Mouse (Mus musculus) forebrain, postnatal 0 days (tissue): ENCODE results near the gene Flywch2. TPM values are rescaled to one million over a fixed set of nuclear protein-coding genes. Genes with fewer than 3 reads are reported as not detected.
A peak's percentile ranks its signal among the peaks of the same experiment; 100 is the strongest.

ENCODE experiments used
- ATAC-seq: fragments of 200-750 bp; cut with Nextera tagmentation; 2 replicates; pipeline ENCODE4 v1.8.0; 2017; ENCODE audit warnings: mild to moderate bottlenecking, moderate library complexity
- DNase-seq: peaks from one replicate; pipeline ENCODE4 v3.0.0-alpha.2; 2015
- H3K27ac ChIP-seq: fragments of 300-500 bp; sonication (generic); 2 replicates; pipeline ENCODE4 v1.5.1; 2014; ENCODE audit warnings: low read depth, mild to moderate bottlenecking, antibody characterized with exemption, low read length, moderate library complexity, mixed read lengths
- H3K27me3 ChIP-seq: fragments of 300-500 bp; sonication (generic); 2 replicates; pipeline ENCODE4 v1.6.1; 2014; ENCODE audit warnings: mild to moderate bottlenecking, low read length, mixed read lengths; ENCODE audit not compliant: insufficient read depth
- H3K36me3 ChIP-seq: fragments of 300-500 bp; sonication (generic); 2 replicates; pipeline ENCODE4 v1.6.1; 2014; ENCODE audit warnings: mild to moderate bottlenecking, moderate library complexity; ENCODE audit not compliant: insufficient read depth
- H3K4me1 ChIP-seq: fragments of 300-500 bp; sonication (generic); 2 replicates; pipeline ENCODE4 v1.6.1; 2014; ENCODE audit warnings: antibody characterized with exemption; ENCODE audit not compliant: insufficient read depth
- H3K4me2 ChIP-seq: fragments of 300-500 bp; sonication (generic); 2 replicates; pipeline ENCODE4 v1.6.1; 2014; ENCODE audit warnings: low read depth, mild to moderate bottlenecking, moderate library complexity
- H3K4me3 ChIP-seq: fragments of 300-500 bp; sonication (generic); 2 replicates; pipeline ENCODE4 v1.5.1; 2014; ENCODE audit warnings: low read depth, low read length, mixed read lengths
- H3K9ac ChIP-seq: fragments of 300-500 bp; sonication (generic); 2 replicates; pipeline ENCODE4 v1.6.1; 2014; ENCODE audit warnings: mild to moderate bottlenecking
- H3K9me3 ChIP-seq: fragments of 300-500 bp; sonication (generic); 2 replicates; pipeline ENCODE4 v1.6.1; 2016; ENCODE audit warnings: low read length
- CTCF ChIP-seq: sonication (generic); IDR thresholded peaks from 2 replicates; pipeline ENCODE4 v1.5.1; 2016; ENCODE audit warnings: antibody characterized with exemption, control low read depth, low read depth
- WGBS: fragments of 180-500 bp; shearing (Covaris S2); extraction: QIAGEN DNeasy Blood & Tissue Kit; methylation state at CpG from one replicate; pipeline ENCODE4 v1.1.7; 2014; 5-methylcytosine and 5-hydroxymethylcytosine counted together
- polyA plus RNA-seq: library from polyadenylated mRNA; unstranded; fragments of >200 nt; fragmentation: Nextera tagmentation; extraction: Ambion mirVana; gene quantifications from 2 replicates; pipeline ENCODE4 v1.2.1, GENCODE M21; 2015
- total RNA-seq: library from RNA; depleted of rRNA; stranded (reverse); fragments of >200 nt; gene quantifications from 2 replicates; pipeline ENCODE4 v1.2.3, GENCODE M21; 2014

Flywch2 gene
- total and polyA plus RNA-seq, 2 experiments from 2014 or later = 55.0 to 77.4 TPM

DNA sequence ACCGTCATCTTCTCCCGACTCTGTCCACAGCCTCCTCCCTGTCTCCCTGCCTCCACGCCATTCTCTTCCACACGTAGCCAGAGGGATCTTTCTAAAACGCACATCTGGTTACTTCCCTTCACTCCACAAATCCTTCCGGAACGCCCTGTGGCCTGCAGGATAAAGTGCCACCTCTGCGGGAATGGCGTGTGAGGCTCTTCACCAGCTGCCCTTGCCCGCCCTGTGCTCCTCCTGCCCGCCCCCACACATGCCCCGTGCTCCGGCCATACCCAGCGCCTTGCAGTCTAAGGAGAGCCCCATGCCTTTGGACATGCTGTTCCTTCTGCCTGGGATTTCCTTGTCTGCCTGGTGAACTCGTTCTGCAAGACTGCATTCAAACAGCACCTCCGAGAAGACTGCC is 37.1 kb upstream of the Flywch2 start:
- Histone ChIP-seq H3K4me1 (peaks cover 8% of the 10 kb centered on the region), H3K9ac (no peak overlapping the region), H3K4me3 (no peak overlapping the region), H3K9me3 (peaks cover 10% of the 10 kb centered on the region), H3K4me2 (no peak overlapping the region), H3K36me3 (peaks cover 84% of the 10 kb centered on the region), H3K27me3 (no peaks in the 10 kb centered on the region), H3K27ac (no peak overlapping the region)
- whole genome bisulfite sequencing = 85% methylated on average over 16 of the region's 16 CpGs
- no peak; the same call in 1 of the 2 replicates for ATAC-seq
- TF ChIP-seq CTCF = no peak
- no peak for DNase-seq

DNA sequence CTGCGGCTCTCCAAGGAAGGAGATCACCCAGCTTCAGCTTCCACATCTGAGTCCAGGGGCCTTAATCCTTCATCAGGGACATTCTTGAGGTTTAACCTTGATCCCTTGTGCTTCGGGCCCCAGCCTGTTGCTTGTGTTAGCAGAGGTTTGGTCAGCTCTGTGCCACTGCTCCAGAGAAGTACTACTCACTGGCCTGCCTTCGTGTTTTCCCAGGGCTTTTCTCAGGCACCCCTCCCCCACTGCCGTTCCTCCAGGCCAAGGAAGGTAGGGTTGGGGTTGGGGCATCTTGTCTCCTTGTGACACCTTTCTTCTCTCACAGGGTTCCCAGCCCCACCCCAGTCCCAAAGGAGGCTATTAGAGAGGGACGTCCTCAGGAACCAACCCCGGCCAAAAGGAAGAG is 36.2 kb upstream of the Flywch2 start:
- ATAC-seq = no peak
- Histone ChIP-seq H3K4me2 (no peak overlapping the region), H3K4me1 (no peaks in the 10 kb centered on the region), H3K9ac (no peak overlapping the region), H3K4me3 (no peak overlapping the region), H3K27me3 (no peaks in the 10 kb centered on the region), H3K9me3 (peaks cover 10% of the 10 kb centered on the region), H3K27ac (no peak overlapping the region), H3K36me3 (peaks cover 93% of the 10 kb centered on the region)
- no peak for DNase-seq
- WGBS = 82% methylated on average over 6 of the region's 6 CpGs
- TF ChIP-seq CTCF = no peak

DNA sequence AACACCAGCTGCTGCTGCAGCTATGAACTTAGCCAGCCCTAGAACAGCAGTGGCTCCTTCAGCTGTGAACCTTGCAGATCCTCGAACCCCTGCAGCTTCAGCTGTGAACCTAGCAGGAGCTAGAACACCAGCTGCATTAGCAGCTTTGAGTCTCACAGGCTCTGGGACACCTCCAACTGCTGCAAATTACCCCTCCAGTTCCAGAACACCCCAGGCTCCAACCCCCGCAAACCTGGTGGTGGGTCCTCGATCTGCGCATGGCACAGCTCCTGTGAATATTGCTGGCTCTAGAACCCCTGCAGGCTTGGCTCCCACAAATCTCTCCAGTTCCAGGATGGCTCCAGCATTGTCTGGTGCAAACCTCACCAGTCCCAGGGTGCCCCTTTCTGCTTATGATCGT is 34.9 kb upstream of the Flywch2 start:
- no peak overlapping the region for H3K9ac ChIP-seq
- H3K4me3 ChIP-seq = no peak overlapping the region
- no peak for TF ChIP-seq CTCF
- no peaks in the 10 kb centered on the region for H3K27me3 ChIP-seq
- DNase-seq (no peak), ATAC-seq (no peak)
- H3K4me1 ChIP-seq = no peaks in the 10 kb centered on the region
- no peak overlapping the region for H3K27ac ChIP-seq
- WGBS = over 99% methylated on average over 5 of the region's 5 CpGs
- peaks cover 98% of the 10 kb centered on the region for H3K36me3 ChIP-seq
- H3K9me3 ChIP-seq = peaks cover 13% of the 10 kb centered on the region
- H3K4me2 ChIP-seq = no peak overlapping the region

DNA sequence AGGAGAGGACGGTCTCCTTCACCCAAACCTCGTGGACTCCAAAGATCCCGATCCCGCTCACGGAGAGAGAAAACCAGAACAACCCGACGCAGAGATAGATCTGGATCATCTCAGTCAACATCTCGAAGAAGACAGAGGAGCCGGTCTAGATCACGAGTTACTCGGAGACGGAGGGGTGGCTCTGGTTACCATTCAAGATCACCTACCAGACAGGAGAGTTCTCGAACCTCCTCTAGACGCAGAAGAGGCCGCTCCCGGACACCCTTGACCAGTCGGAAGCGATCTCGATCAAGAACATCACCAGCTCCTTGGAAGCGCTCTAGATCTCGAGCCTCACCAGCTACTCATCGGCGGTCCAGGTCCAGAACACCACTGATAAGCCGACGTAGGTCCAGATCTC is 33.4 kb upstream of the Flywch2 start:
- no peak overlapping the region for H3K27ac ChIP-seq
- no peak overlapping the region for H3K9ac ChIP-seq
- TF ChIP-seq CTCF = no peak
- no peak overlapping the region for H3K4me2 ChIP-seq
- peaks cover 96% of the 10 kb centered on the region for H3K36me3 ChIP-seq
- peaks cover 15% of the 10 kb centered on the region for H3K9me3 ChIP-seq
- no peak overlapping the region for H3K4me3 ChIP-seq
- H3K27me3 ChIP-seq = no peaks in the 10 kb centered on the region
- DNase-seq = no peak
- H3K4me1 ChIP-seq = no peaks in the 10 kb centered on the region
- WGBS = 99% methylated on average over 25 of the region's 25 CpGs
- ATAC-seq = no peak

DNA sequence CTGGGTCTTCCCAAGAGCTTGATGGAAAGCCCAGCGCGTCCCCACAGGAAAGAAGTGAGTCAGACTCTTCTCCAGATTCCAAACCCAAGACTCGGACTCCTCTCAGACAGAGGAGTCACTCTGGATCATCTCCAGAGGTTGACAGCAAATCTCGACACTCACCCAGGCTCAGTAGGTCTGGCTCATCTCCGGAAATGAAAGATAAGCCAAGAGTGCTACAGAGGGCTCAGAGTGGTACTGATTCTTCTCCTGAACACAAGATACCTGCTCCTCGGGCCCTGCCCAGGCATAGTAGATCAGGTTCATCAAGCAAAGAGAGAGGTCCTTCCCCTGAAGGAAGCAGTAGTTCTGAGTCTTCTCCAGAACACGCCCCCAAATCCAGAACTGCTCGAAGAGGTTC is 32.7 kb upstream of the Flywch2 start:
- DNase-seq (no peak), ATAC-seq (no peak)
- Histone ChIP-seq H3K4me1 (no peaks in the 10 kb centered on the region), H3K27ac (no peak overlapping the region), H3K36me3 (peaks cover 95% of the 10 kb centered on the region), H3K9me3 (peaks cover 15% of the 10 kb centered on the region), H3K4me2 (no peak overlapping the region), H3K4me3 (no peak overlapping the region), H3K9ac (no peak overlapping the region), H3K27me3 (no peaks in the 10 kb centered on the region)
- no peak for TF ChIP-seq CTCF
- 98% methylated on average over 8 of the region's 8 CpGs for WGBS

DNA sequence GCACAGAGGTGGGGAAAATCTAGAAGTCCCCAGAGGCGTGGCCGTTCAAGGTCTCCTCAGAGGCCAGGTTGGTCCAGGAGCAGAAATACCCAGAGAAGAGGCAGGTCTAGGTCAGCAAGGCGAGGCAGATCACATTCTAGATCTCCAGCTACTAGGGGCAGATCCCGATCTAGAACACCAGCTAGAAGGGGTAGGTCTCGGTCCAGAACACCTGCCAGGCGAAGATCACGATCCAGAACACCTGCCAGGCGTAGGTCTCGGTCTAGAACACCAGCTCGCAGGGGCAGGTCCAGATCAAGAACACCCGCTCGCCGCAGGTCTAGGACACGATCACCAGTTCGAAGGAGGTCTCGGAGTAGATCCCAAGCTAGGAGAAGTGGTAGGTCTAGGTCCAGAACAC is 29.8 kb upstream of the Flywch2 start:
- Histone ChIP-seq H3K27me3 (no peaks in the 10 kb centered on the region), H3K9ac (no peak overlapping the region), H3K36me3 (peaks cover 85% of the 10 kb centered on the region), H3K4me2 (no peak overlapping the region), H3K4me1 (no peaks in the 10 kb centered on the region), H3K9me3 (peaks cover 15% of the 10 kb centered on the region), H3K27ac (no peak overlapping the region), H3K4me3 (no peak overlapping the region)
- ATAC-seq = no peak
- WGBS = 98% methylated on average over 16 of the region's 16 CpGs
- no peak for TF ChIP-seq CTCF
- no peak for DNase-seq

DNA sequence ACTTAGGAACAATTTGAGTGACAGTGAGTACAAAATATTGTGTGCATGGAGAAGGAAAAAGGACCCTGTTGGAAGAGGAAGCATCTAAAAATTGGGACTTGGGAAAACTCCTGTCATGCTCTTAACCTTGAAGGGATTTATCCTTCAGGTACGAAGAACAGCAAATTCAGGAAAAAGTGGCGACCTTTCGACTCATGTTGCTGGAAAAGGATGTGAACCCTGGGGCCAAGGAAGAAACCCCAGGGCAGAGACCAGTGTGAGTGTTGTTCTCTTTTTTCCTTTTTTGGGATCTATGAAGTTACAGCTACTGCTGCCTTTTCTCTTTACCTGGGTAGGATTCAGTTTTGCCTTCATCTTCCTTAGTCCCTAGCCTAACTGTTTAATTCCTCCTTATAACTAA is 22.0 kb upstream of the Flywch2 start:
- no peaks in the 10 kb centered on the region for H3K9me3 ChIP-seq
- no peak overlapping the region for H3K9ac ChIP-seq
- peaks cover 24% of the 10 kb centered on the region for H3K4me1 ChIP-seq
- WGBS = 98% methylated on average over 3 of the region's 3 CpGs
- ATAC-seq = no peak
- peaks cover 52% of the 10 kb centered on the region for H3K36me3 ChIP-seq
- DNase-seq = no peak
- no peak for TF ChIP-seq CTCF
- no peak overlapping the region for H3K4me3 ChIP-seq
- H3K27ac ChIP-seq = no peak overlapping the region
- no peak overlapping the region for H3K4me2 ChIP-seq
- H3K27me3 ChIP-seq = no peaks in the 10 kb centered on the region

DNA sequence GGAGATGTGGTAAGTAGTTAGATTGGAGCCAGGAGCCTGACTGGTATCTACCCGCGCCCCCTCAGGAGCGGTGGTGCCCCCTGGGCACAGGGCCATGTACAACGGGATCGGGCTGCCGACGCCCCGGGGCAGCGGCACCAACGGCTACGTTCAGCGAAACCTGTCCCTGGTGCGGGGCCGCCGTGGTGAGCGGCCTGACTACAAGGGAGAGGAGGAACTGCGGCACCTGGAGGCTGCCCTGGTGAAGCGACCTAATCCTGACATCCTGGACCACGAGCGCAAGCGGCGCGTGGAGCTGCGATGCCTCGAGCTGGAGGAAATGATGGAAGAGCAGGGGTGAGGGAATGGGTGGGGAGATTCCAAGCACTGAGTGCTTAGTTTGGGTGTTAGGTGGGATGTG is 21.0 kb upstream of the Flywch2 start:
- Histone ChIP-seq H3K4me3 (no peak overlapping the region), H3K36me3 (peaks cover 43% of the 10 kb centered on the region), H3K4me1 (peaks cover 24% of the 10 kb centered on the region), H3K4me2 (peak overlapping the region; percentile 80; the same call in 1 of the 2 replicates), H3K9ac (no peak overlapping the region), H3K9me3 (no peaks in the 10 kb centered on the region), H3K27ac (no peak overlapping the region), H3K27me3 (no peaks in the 10 kb centered on the region)
- no peak for DNase-seq
- no peak for TF ChIP-seq CTCF
- 72% methylated on average over 25 of the region's 25 CpGs for WGBS
- ATAC-seq = no peak
